ENCODE assay signal across 11 mouse cellular contexts in the genomic region with DNA sequence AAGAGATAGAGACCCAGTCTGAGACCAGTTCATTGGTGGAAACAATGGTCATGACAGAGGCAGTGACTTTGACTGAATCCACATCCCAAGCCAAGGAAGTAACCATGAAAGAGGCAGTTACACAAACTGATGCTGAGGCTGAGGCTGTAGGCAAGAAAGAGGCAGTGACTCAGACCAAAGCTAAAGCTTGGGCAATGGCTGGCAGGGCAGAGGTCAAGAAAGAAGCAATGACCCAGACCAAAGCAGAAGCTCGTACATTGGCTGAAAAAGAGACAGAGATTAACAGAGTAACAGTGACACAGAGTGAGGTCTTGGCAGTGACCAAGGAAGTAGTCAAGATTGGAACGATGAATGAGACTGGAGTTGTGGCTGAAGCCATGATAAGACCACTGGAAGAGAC.
"Had no signal": no experiment of that assay in that cellular context is flagged by ENCODE, and none has a peak within 500 bp of the region (broad histone marks: within the 10 kb centered on the region; RNA-seq: fewer than 3 reads in every experiment).

No protein-coding gene starts in this region.

- DNase-seq: liver, postnatal 0 days; lung, adult 2 months; lung, postnatal 14 days; lung, postnatal 36 days; midbrain, embryonic 14.5 days; right cerebral cortex, postnatal 14 days; thymus, adult 2 months; thymus, postnatal 25 days; thymus, postnatal 4 days had no signal

- ATAC-seq: liver, postnatal 0 days; lung, postnatal 0 days; midbrain, embryonic 16.5 days had no signal
